Mouse (Mus musculus) hindbrain, embryonic 16.5 days (tissue): ENCODE measurements around the gene Gtf2ird1. TPM values are rescaled to one million over a fixed set of nuclear protein-coding genes. Genes with fewer than 3 reads are reported as not detected.

ENCODE experiments used
- ATAC-seq: fragments of 200-750 bp; cut with Nextera tagmentation; 2 replicates; pipeline ENCODE4 v1.8.0; 2017; ENCODE audit warnings: moderate TSS enrichment, moderate library complexity
- H3K27ac ChIP-seq: fragments of 300-500 bp; sonication (generic); 2 replicates; pipeline ENCODE4 v1.5.1; 2014; ENCODE audit warnings: low read depth, mild to moderate bottlenecking, control low read depth, low read length, moderate library complexity
- H3K27me3 ChIP-seq: fragments of 300-500 bp; sonication (generic); replicated peaks from 2 replicates; pipeline ENCODE4 v1.6.1; 2014; ENCODE audit warnings: low read length; ENCODE audit not compliant: control insufficient read depth, insufficient read depth
- H3K36me3 ChIP-seq: fragments of 300-500 bp; sonication (generic); 2 replicates; pipeline ENCODE4 v1.6.1; 2014; ENCODE audit warnings: mild to moderate bottlenecking, low read length, moderate library complexity, mixed read lengths; ENCODE audit not compliant: control insufficient read depth, insufficient read depth
- H3K4me1 ChIP-seq: fragments of 300-500 bp; sonication (generic); 2 replicates; pipeline ENCODE4 v1.6.1; 2014; ENCODE audit warnings: low read depth, low read length; ENCODE audit not compliant: control insufficient read depth, insufficient read depth
- H3K4me2 ChIP-seq: fragments of 300-500 bp; sonication (generic); 2 replicates; pipeline ENCODE4 v1.6.1; 2014; ENCODE audit warnings: mild to moderate bottlenecking, low read length, control low read depth, moderate library complexity
- H3K4me3 ChIP-seq: fragments of 300-500 bp; sonication (generic); 2 replicates; pipeline ENCODE4 v1.5.1; 2014; ENCODE audit warnings: mild to moderate bottlenecking, low read length, control low read depth, moderate library complexity
- H3K9ac ChIP-seq: fragments of 300-500 bp; sonication (generic); 2 replicates; pipeline ENCODE4 v1.6.1; 2014; ENCODE audit warnings: low read depth, mild to moderate bottlenecking, control low read depth, low read length, moderate library complexity
- H3K9me3 ChIP-seq: fragments of 300-500 bp; sonication (generic); 2 replicates; pipeline ENCODE4 v1.6.1; 2014; ENCODE audit warnings: mild to moderate bottlenecking, low read length, moderate library complexity; ENCODE audit not compliant: control insufficient read depth
- WGBS: fragments of 180-500 bp; shearing (Covaris S2); extraction: QIAGEN DNeasy Blood & Tissue Kit; methylation state at CpG from one replicate; pipeline ENCODE4 v1.1.7; 2014; 5-methylcytosine and 5-hydroxymethylcytosine counted together
- polyA plus RNA-seq: library from polyadenylated mRNA; unstranded; fragments of >200 nt; fragmentation: Nextera tagmentation; extraction: Ambion mirVana; gene quantifications from 2 replicates; pipeline ENCODE4 v1.2.1, GENCODE M21; 2015

The Gtf2ird1 gene
- polyA plus RNA-seq, 1 experiment from 2014 or later: 49.3 TPM

GRCm38 (mm10) chr5:134442066-134442465 is 14.4 kb downstream of the Gtf2ird1 start:
- Histone ChIP-seq H3K9me3 (no peaks in the 10 kb centered on the region), H3K27me3 (no peaks in the 10 kb centered on the region), H3K4me2 (no peak overlapping the region), H3K27ac (no peak overlapping the region), H3K36me3 (no peaks in the 10 kb centered on the region), H3K9ac (no peak overlapping the region), H3K4me3 (no peak overlapping the region), H3K4me1 (peaks cover 25% of the 10 kb centered on the region)
- 96% methylated on average over 3 of the region's 3 CpGs for WGBS
- no peak for ATAC-seq

- peaks cover 35% of the 10 kb centered on the region for H3K4me1 ChIP-seq
- ATAC-seq: no peak
- 69% methylated on average over 3 of the region's 3 CpGs for WGBS
These were observed 15.4 kb downstream of the Gtf2ird1 start for GRCm38 (mm10) chr5:134441105-134441504.

GRCm38 (mm10) chr5:134440098-134440497 is 16.4 kb downstream of the Gtf2ird1 start:
- no peak for ATAC-seq
- WGBS: 71% methylated on average over 12 of the region's 12 CpGs

More at GRCm38 (mm10) chr5:134441105-134441504, 15.4 kb downstream of the Gtf2ird1 start:
- Histone ChIP-seq H3K4me2 (no peak overlapping the region), H3K36me3 (no peaks in the 10 kb centered on the region), H3K4me3 (no peak overlapping the region), H3K9me3 (no peaks in the 10 kb centered on the region), H3K9ac (no peak overlapping the region), H3K27ac (no peak overlapping the region), H3K27me3 (no peaks in the 10 kb centered on the region)

GRCm38 (mm10) chr5:134439481-134439880 is 17.0 kb downstream of the Gtf2ird1 start:
- no peaks in the 10 kb centered on the region for H3K9me3 ChIP-seq
- no peaks in the 10 kb centered on the region for H3K36me3 ChIP-seq
- H3K4me1 ChIP-seq: peaks cover 37% of the 10 kb centered on the region
- 96% methylated on average over 7 of the region's 7 CpGs for WGBS
- no peak overlapping the region for H3K4me2 ChIP-seq
- no peak overlapping the region for H3K27ac ChIP-seq
- H3K27me3 ChIP-seq: no peaks in the 10 kb centered on the region
- H3K4me3 ChIP-seq: no peak overlapping the region
- no peak for ATAC-seq
- H3K9ac ChIP-seq: no peak overlapping the region

More at GRCm38 (mm10) chr5:134440098-134440497, 16.4 kb downstream of the Gtf2ird1 start:
- H3K4me3 ChIP-seq: no peak overlapping the region
- H3K9ac ChIP-seq: no peak overlapping the region
- H3K9me3 ChIP-seq: no peaks in the 10 kb centered on the region
- no peaks in the 10 kb centered on the region for H3K36me3 ChIP-seq
- peaks cover 37% of the 10 kb centered on the region for H3K4me1 ChIP-seq
- no peaks in the 10 kb centered on the region for H3K27me3 ChIP-seq
- H3K4me2 ChIP-seq: no peak overlapping the region
- no peak overlapping the region for H3K27ac ChIP-seq

- Histone ChIP-seq H3K27me3 (no peaks in the 10 kb centered on the region), H3K4me3 (no peak overlapping the region), H3K9ac (no peak overlapping the region), H3K27ac (no peak overlapping the region), H3K9me3 (no peaks in the 10 kb centered on the region), H3K4me1 (peaks cover 37% of the 10 kb centered on the region), H3K36me3 (no peaks in the 10 kb centered on the region), H3K4me2 (no peak overlapping the region)
- ATAC-seq: no peak
- 93% methylated on average over 6 of the region's 6 CpGs for WGBS
These were observed 17.7 kb downstream of the Gtf2ird1 start for GRCm38 (mm10) chr5:134438676-134439425.

DNA sequence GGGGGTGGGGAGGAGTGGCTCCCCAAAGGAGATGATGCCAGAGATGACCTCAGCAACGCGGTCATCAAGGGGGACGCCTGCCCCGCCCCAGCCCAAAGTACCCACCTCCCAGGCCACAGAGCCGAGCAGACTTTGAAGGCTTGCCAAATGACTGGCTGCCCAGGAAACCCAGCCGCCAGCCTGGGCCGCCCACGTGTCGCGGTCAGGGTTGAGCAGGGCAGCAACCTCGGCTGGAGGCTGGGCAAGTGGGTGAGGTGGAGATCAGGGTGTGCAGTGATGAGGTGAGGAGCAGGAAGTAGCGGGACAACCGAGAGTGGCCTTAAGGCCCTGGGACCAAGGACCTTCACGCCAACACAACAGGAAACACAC is 19.1 kb downstream of the Gtf2ird1 start:
- 70% methylated on average over 14 of the region's 14 CpGs for WGBS
- Histone ChIP-seq H3K9me3 (no peaks in the 10 kb centered on the region), H3K9ac (no peak overlapping the region), H3K27ac (0 out of 2 replicates have a peak overlapping the region, but pooled peaks have one; percentile 14), H3K27me3 (no peaks in the 10 kb centered on the region), H3K4me2 (no peak overlapping the region), H3K4me3 (no peak overlapping the region), H3K4me1 (peaks cover 37% of the 10 kb centered on the region), H3K36me3 (no peaks in the 10 kb centered on the region)
- peak; percentile 12; the same call in 1 of the 2 replicates for ATAC-seq

DNA sequence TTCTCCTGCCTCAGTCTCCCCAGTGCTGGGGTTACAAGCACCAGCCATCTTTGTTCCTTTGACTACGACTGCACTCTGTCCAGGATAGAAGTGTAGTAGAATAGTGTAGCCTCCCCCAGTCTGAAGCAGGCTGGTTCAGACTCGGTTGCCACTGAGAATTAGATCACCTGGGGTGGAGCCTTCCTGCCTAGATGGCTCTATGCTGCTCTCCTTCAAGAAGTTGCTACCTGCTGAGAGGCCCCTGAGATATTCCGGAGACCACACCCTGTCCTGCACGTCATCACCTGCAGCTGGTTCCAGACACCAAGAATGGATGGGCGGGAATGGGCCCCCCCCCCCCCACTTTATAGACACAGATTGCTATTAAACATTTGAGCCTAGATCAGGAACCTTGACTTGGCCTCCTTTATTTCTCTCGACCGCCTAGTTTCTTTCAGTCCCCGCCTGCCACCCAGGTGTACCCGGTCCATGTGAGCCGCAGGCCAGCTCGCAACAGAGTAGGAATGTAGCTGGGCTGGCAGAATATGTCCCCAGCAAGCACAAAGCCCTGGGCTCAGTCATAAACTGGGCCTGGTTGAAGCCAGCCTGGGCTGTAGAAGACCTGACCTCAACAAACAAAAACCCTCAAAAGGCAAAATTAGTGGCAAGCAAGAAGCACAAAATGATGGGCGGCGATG is 19.6 kb downstream of the Gtf2ird1 start:
- Histone ChIP-seq H3K27ac (no peak overlapping the region; the same call in 1 of the 2 replicates), H3K36me3 (no peaks in the 10 kb centered on the region), H3K4me1 (peaks cover 37% of the 10 kb centered on the region), H3K9ac (no peak overlapping the region), H3K4me3 (no peak overlapping the region), H3K9me3 (no peaks in the 10 kb centered on the region), H3K27me3 (no peaks in the 10 kb centered on the region), H3K4me2 (no peak overlapping the region)
- 79% methylated on average over 13 of the region's 13 CpGs for WGBS
- no peak for ATAC-seq

- H3K27ac ChIP-seq: peak overlapping the region; percentile 75
- no peak overlapping the region for H3K4me3 ChIP-seq
- no peaks in the 10 kb centered on the region for H3K36me3 ChIP-seq
- ATAC-seq: peak; percentile 79
- H3K9me3 ChIP-seq: no peaks in the 10 kb centered on the region
- no peak overlapping the region for H3K4me2 ChIP-seq
- peak overlapping the region; percentile 36; the same call in 1 of the 2 replicates for H3K9ac ChIP-seq
- WGBS: 40% methylated on average over 12 of the region's 12 CpGs
- no peaks in the 10 kb centered on the region for H3K27me3 ChIP-seq
- H3K4me1 ChIP-seq: peaks cover 33% of the 10 kb centered on the region
These were observed 20.6 kb downstream of the Gtf2ird1 start for GRCm38 (mm10) chr5:134435836-134436331.

DNA sequence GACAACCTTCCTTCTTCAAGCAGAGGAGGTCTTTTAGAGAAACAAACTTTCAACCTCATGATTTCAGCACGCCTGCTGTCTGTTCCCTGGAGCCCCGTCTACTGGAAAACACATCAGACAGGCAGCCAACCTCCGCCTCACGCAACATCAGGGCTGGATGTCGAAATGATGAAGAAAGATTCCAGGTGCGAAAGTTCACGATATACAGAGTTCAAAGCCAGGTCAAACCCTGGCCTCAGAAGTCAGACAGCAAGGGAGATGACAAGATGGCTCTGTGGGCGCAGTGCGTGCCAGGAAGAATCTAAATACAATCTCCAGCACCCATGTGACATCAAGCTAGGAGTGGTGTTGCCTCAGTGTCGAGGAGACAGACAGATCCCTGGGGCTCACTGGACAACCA is 23.4 kb downstream of the Gtf2ird1 start:
- H3K9me3 ChIP-seq: no peaks in the 10 kb centered on the region
- H3K27ac ChIP-seq: no peak overlapping the region
- no peak overlapping the region for H3K4me2 ChIP-seq
- WGBS: 77% methylated on average over 10 of the region's 10 CpGs
- no peaks in the 10 kb centered on the region for H3K27me3 ChIP-seq
- H3K4me3 ChIP-seq: no peak overlapping the region
- peaks cover 25% of the 10 kb centered on the region for H3K4me1 ChIP-seq
- H3K9ac ChIP-seq: no peak overlapping the region
- no peaks in the 10 kb centered on the region for H3K36me3 ChIP-seq
- ATAC-seq: no peak
